Mouse (Mus musculus) forelimb bud, embryonic 11.5 days (tissue): Measurements from ENCODE around the gene Sf3a3.

Experiments
- DNase-seq: peaks from one replicate; pipeline ENCODE4 v3.0.0-alpha.2; 2012; ENCODE audit warnings: low read depth, low spot score

The Sf3a3 gene

GRCm38 (mm10) chr4:124774429-124774828 is 59.9 kb downstream of the Sf3a3 start:
- no peak for DNase-seq

- no peak for DNase-seq
These were observed 66.8 kb downstream of the Sf3a3 start for GRCm38 (mm10) chr4:124781361-124781760.
